Mouse (Mus musculus) heart, embryonic 15.5 days (tissue): ENCODE data around the gene 2310002L09Rik. TPM values are rescaled to one million over a fixed set of nuclear protein-coding genes. Genes with fewer than 3 reads are reported as not detected.
"Not testable (repeated sequence)": the region's sequence is repeated elsewhere in the genome, so short reads cannot be mapped to it uniquely, and the experiment has no call there.

Experiments
- ATAC-seq: fragments of 200-750 bp; cut with Nextera tagmentation; replicated peaks from 2 replicates; pipeline ENCODE4 v1.8.0; 2017; ENCODE audit warnings: low read depth, moderate TSS enrichment; ENCODE audit not compliant: insufficient number of reproducible peaks, insufficient read depth, low FRiP score
- H3K27ac ChIP-seq: fragments of 300-500 bp; sonication (generic); 2 replicates; pipeline ENCODE4 v1.5.1; 2015; ENCODE audit warnings: mild to moderate bottlenecking, inconsistent platforms
- H3K27me3 ChIP-seq: fragments of 300-500 bp; sonication (generic); 2 replicates; pipeline ENCODE4 v1.6.1; 2015; ENCODE audit warnings: inconsistent platforms
- H3K36me3 ChIP-seq: fragments of 300-500 bp; sonication (generic); 2 replicates; pipeline ENCODE4 v1.6.1; 2015; ENCODE audit warnings: mild to moderate bottlenecking, inconsistent platforms
- H3K4me1 ChIP-seq: fragments of 300-500 bp; sonication (generic); replicated peaks from 2 replicates; pipeline ENCODE4 v1.6.1; 2015; ENCODE audit warnings: inconsistent platforms
- H3K4me2 ChIP-seq: fragments of 300-500 bp; sonication (generic); 2 replicates; pipeline ENCODE4 v1.6.1; 2015; ENCODE audit warnings: inconsistent platforms, mild to moderate bottlenecking, moderate library complexity
- H3K4me3 ChIP-seq: fragments of 300-500 bp; sonication (generic); 2 replicates; pipeline ENCODE4 v1.5.1; 2015; ENCODE audit warnings: mild to moderate bottlenecking, inconsistent platforms
- H3K9ac ChIP-seq: fragments of 300-500 bp; sonication (generic); 2 replicates; pipeline ENCODE4 v1.6.1; 2015; ENCODE audit warnings: mild to moderate bottlenecking, inconsistent platforms
- H3K9me3 ChIP-seq: fragments of 300-500 bp; sonication (generic); replicated peaks from 2 replicates; pipeline ENCODE4 v1.6.1; 2016; ENCODE audit warnings: inconsistent platforms
- WGBS: fragments of 180-500 bp; shearing (Covaris S2); methylation state at CpG from one replicate; pipeline ENCODE4 v1.1.7; 2015; ENCODE audit warnings: mixed read lengths; 5-methylcytosine and 5-hydroxymethylcytosine counted together
- polyA plus RNA-seq: library from polyadenylated mRNA; unstranded; fragments of >200 nt; fragmentation: Nextera tagmentation; extraction: Ambion mirVana; gene quantifications from 2 replicates; pipeline ENCODE4 v1.2.1, GENCODE M21; 2015

2310002L09Rik gene
- polyA plus RNA-seq, result 1.5 and 1.6 TPM in 2 replicates

GRCm38 (mm10) chr4:73950375-73950896 is at the start of gene 2310002L09Rik:
Gene 2310002L09Rik, minus strand, starts transcription at chr4:73950846.
- Histone ChIP-seq H3K27me3 (no peaks in the 10 kb centered on the region), H3K9ac (no peak within 1 kb of the TSS)

DNA sequence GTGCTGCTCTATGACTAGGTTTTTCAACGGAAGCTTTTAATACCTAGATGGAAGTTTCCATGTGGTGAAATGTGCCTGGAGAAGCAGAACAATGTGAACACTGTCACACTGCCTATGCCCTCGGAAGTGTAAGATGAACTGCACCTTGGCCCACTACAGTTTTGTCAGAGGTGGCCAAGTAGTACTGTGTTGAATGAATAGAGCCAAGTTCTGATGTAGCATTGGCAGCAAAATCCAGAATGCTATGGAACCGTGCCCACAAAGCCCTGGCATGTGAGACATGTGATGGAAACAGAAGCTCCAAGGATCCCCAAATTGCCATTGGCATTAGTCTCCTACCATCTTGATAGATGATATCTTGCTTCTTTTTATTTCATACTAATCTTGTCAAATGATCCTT is 29.8 kb upstream of the 2310002L09Rik start:
- Histone ChIP-seq H3K27me3 (no peaks in the 10 kb centered on the region), H3K36me3 (no peaks in the 10 kb centered on the region), H3K4me1 (no peaks in the 10 kb centered on the region), H3K4me3 (no peak overlapping the region), H3K9ac (no peak overlapping the region), H3K4me2 (no peak overlapping the region), H3K27ac (no peak overlapping the region), H3K9me3 (no peaks in the 10 kb centered on the region)
- no peak for ATAC-seq
- WGBS, result 76% methylated on average over 3 of the region's 3 CpGs

More at GRCm38 (mm10) chr4:73950375-73950896, at the start of gene 2310002L09Rik:
- no peak within 1 kb of the TSS for H3K4me3 ChIP-seq
- no peak within 1 kb of the TSS for H3K4me2 ChIP-seq
- no peak for ATAC-seq
- no peaks in the 10 kb centered on the region for H3K4me1 ChIP-seq
- no peaks in the 10 kb centered on the region for H3K36me3 ChIP-seq
- H3K27ac ChIP-seq, result no peak within 1 kb of the TSS
- H3K9me3 ChIP-seq, result no peaks in the 10 kb centered on the region
- WGBS, result 77% methylated on average over 8 of the region's 8 CpGs

- WGBS, result 77% methylated on average over 6 of the region's 6 CpGs
- ATAC-seq, H3K4me1 ChIP-seq: not testable (repeated sequence)
Measured at GRCm38 (mm10) chr4:73920660-73921059, 30.0 kb downstream of the 2310002L09Rik start, which contains the start of gene Gm11756. Gene Gm11756, minus strand, starts transcription at chr4:73920760.

DNA sequence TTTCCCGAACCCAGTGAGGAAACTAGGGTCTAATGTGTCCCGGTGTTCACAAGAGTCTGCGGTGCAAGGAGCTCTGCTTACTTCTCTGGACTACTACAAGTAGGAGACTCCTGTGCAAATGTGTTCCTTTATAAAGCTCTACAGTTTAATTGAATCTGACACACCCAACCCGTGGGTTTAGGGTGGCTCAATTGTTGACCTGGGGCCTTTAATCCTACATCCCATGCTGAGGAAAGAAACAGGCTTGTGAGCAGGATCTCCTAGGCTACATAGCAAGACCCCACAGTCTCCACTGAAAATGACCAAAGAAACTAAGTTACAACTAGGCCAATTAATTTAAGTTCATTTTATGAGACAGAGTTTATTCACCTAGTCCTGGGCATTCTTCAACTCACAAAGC is 44.8 kb downstream of the 2310002L09Rik start, which contains the start of gene Gm13871:
Gene Gm13871, minus strand, starts transcription at position 101 of the 400 bp plus-strand sequence.
- H3K4me1 ChIP-seq, H3K4me2 ChIP-seq, H3K9me3 ChIP-seq, ATAC-seq, H3K27ac ChIP-seq, H3K9ac ChIP-seq, H3K4me3 ChIP-seq, H3K27me3 ChIP-seq, H3K36me3 ChIP-seq: not testable (repeated sequence)
- no CpG with 5 or more reads among the region's 4 CpGs for WGBS

More at GRCm38 (mm10) chr4:73920660-73921059, 30.0 kb downstream of the 2310002L09Rik start, which contains the start of gene Gm11756:
- not testable (repeated sequence) for H3K27ac ChIP-seq, H3K4me2 ChIP-seq, H3K9me3 ChIP-seq, H3K27me3 ChIP-seq, H3K9ac ChIP-seq, H3K36me3 ChIP-seq, H3K4me3 ChIP-seq

- not testable (repeated sequence) for H3K9ac ChIP-seq, H3K27me3 ChIP-seq, H3K4me3 ChIP-seq, H3K27ac ChIP-seq, H3K9me3 ChIP-seq, ATAC-seq, H3K36me3 ChIP-seq, H3K4me2 ChIP-seq, H3K4me1 ChIP-seq
- WGBS, result no CpG with 5 or more reads among the region's 4 CpGs
Measured at GRCm38 (mm10) chr4:73891012-73891411, 59.6 kb downstream of the 2310002L09Rik start, which contains the start of gene Gm11757. Gene Gm11757, minus strand, starts transcription at chr4:73891112.

Other genes with a start within 250 kb of the 2310002L09Rik start
- gene Rasef, start 159.9 kb downstream of the 2310002L09Rik start, polyA plus RNA-seq, result 0.44 and 1.1 TPM in 2 replicates
- gene Gm11758, start 74.6 kb downstream of the 2310002L09Rik start, polyA plus RNA-seq, result not detected in 2 replicates
- gene Gm11757, start 59.7 kb downstream of the 2310002L09Rik start, polyA plus RNA-seq, result not detected in 2 replicates
- not detected in 2 replicates for gene Gm13871, start 44.9 kb downstream of the 2310002L09Rik start, polyA plus RNA-seq
- gene Gm11756, start 30.1 kb downstream of the 2310002L09Rik start, polyA plus RNA-seq, result not detected in 2 replicates
- 0.19 and 0.63 TPM in 2 replicates for gene Frmd3, start 62.6 kb upstream of the 2310002L09Rik start, polyA plus RNA-seq